Mouse (Mus musculus): ENCODE measurements at regions not wholly inside any gene's neighbourhood (a gene's known extent, or its start where the extent isn't known, plus 50 kb on each side); places are given as distances from the start of the nearest gene placed in this dataset.

GRCm38 (mm10) chr13:30080705-30081474 lies 55.4 kb upstream of the Mboat1 start:
- no peak for TF ChIP-seq SRF (IDR thresholded peaks at IDR 0.05; ENCODE audit: control insufficient read depth, insufficient read length, low read depth)
- TF ChIP-seq REST (IDR thresholded peaks at IDR 0.05; ENCODE audit: insufficient read depth, insufficient read length), result no peak
- no peak for TF ChIP-seq USF1 (IDR thresholded peaks at IDR 0.05; ENCODE audit: low read depth)
- no peak for TF ChIP-seq MYOG (IDR thresholded peaks at IDR 0.05; ENCODE audit: control insufficient read depth in 1 of 3, insufficient read depth in 1 of 3, insufficient read length in 2 of 3, low read depth in 2 of 3)
- TF ChIP-seq POLR2A (IDR thresholded peaks at IDR 0.05; ENCODE audit: insufficient read length, low read depth), result no peak
- no peak for TF ChIP-seq MAX (IDR thresholded peaks at IDR 0.05; ENCODE audit: low read depth)
- TF ChIP-seq TCF12 (IDR thresholded peaks at IDR 0.05; ENCODE audit: insufficient read depth, poor library complexity, severe bottlenecking), result no peak
- no peak for TF ChIP-seq MYOD1 (IDR thresholded peaks at IDR 0.05; ENCODE audit: control insufficient read depth in 1 of 3, insufficient read length in 2 of 3, low read depth in 2 of 3)
- no peak for TF ChIP-seq CEBPB (IDR thresholded peaks at IDR 0.05; ENCODE audit: insufficient read depth, poor library complexity, severe bottlenecking)
- TF ChIP-seq POLR2AphosphoS2 (IDR thresholded peaks at IDR 0.05; ENCODE audit: insufficient read length, low read depth), result no peak
- TF ChIP-seq TCF3 (IDR thresholded peaks at IDR 0.05; ENCODE audit: insufficient read length, low read depth), result no peak
- TF ChIP-seq E2F4 (IDR thresholded peaks at IDR 0.05; ENCODE audit: insufficient read depth), result no peak
- no peaks in the 10 kb centered on the region for H3K27me3 ChIP-seq (ENCODE audit: control insufficient read depth, insufficient read depth, insufficient read length)
- H3K4me2 ChIP-seq (ENCODE audit: low read depth), result no peak overlapping the region
- H3K79me2 ChIP-seq (ENCODE audit: control insufficient read depth, insufficient read depth), result no peaks in the 10 kb centered on the region
- no peak overlapping the region for H3ac ChIP-seq (ENCODE audit: control insufficient read depth, insufficient read length)
- H3K4me3 ChIP-seq, result no peak overlapping the region
- H3K36me3 ChIP-seq (ENCODE audit: control insufficient read depth, insufficient read depth), result no peaks in the 10 kb centered on the region

- H3K36me3 ChIP-seq (ENCODE audit: control insufficient read depth, insufficient read depth), result no peaks in the 10 kb centered on the region
- no peak overlapping the region for H3ac ChIP-seq (ENCODE audit: control insufficient read depth, insufficient read length)
- no peak overlapping the region for H3K4me2 ChIP-seq (ENCODE audit: low read depth)
- TF ChIP-seq USF1 (IDR thresholded peaks at IDR 0.05; ENCODE audit: low read depth) (peak; percentile 50), POLR2AphosphoS2 (IDR thresholded peaks at IDR 0.05; ENCODE audit: insufficient read length, low read depth) (no peak), REST (IDR thresholded peaks at IDR 0.05; ENCODE audit: insufficient read depth, insufficient read length) (no peak)
- H3K27me3 ChIP-seq (ENCODE audit: control insufficient read depth, insufficient read depth, insufficient read length), result no peaks in the 10 kb centered on the region
- no peaks in the 10 kb centered on the region for H3K79me2 ChIP-seq (ENCODE audit: control insufficient read depth, insufficient read depth)
- no peak overlapping the region for H3K4me3 ChIP-seq
Observed at GRCm38 (mm10) chr13:30074517-30075064, 61.7 kb upstream of the Mboat1 start.

GRCm38 (mm10) chr13:30074069-30074468 lies 62.2 kb upstream of the Mboat1 start:
- Histone ChIP-seq H3ac (ENCODE audit: control insufficient read depth, insufficient read length) (no peak overlapping the region), H3K4me3 (no peak overlapping the region), H3K4me2 (ENCODE audit: low read depth) (no peak overlapping the region), H3K27me3 (ENCODE audit: control insufficient read depth, insufficient read depth, insufficient read length) (no peaks in the 10 kb centered on the region), H3K79me2 (ENCODE audit: control insufficient read depth, insufficient read depth) (no peaks in the 10 kb centered on the region), H3K36me3 (ENCODE audit: control insufficient read depth, insufficient read depth) (no peaks in the 10 kb centered on the region)
- TF ChIP-seq POLR2AphosphoS2 (IDR thresholded peaks at IDR 0.05; ENCODE audit: insufficient read length, low read depth) (no peak), POLR2A (IDR thresholded peaks at IDR 0.05; ENCODE audit: insufficient read length, low read depth) (no peak), TCF3 (IDR thresholded peaks at IDR 0.05; ENCODE audit: insufficient read length, low read depth) (no peak), TCF12 (IDR thresholded peaks at IDR 0.05; ENCODE audit: insufficient read depth, poor library complexity, severe bottlenecking) (no peak), REST (IDR thresholded peaks at IDR 0.05; ENCODE audit: insufficient read depth, insufficient read length) (no peak), USF1 (IDR thresholded peaks at IDR 0.05; ENCODE audit: low read depth) (no peak), MYOD1 (IDR thresholded peaks at IDR 0.05; ENCODE audit: control insufficient read depth in 1 of 3, insufficient read length in 2 of 3, low read depth in 2 of 3) (no peak), E2F4 (IDR thresholded peaks at IDR 0.05; ENCODE audit: insufficient read depth) (no peak), MYOG (IDR thresholded peaks at IDR 0.05; ENCODE audit: control insufficient read depth in 1 of 3, insufficient read depth in 1 of 3, insufficient read length in 2 of 3, low read depth in 2 of 3) (no peak), CEBPB (IDR thresholded peaks at IDR 0.05; ENCODE audit: insufficient read depth, poor library complexity, severe bottlenecking) (no peak), SRF (IDR thresholded peaks at IDR 0.05; ENCODE audit: control insufficient read depth, insufficient read length, low read depth) (no peak), MAX (IDR thresholded peaks at IDR 0.05; ENCODE audit: low read depth) (no peak)

- H3K36me3 ChIP-seq (ENCODE audit: control insufficient read depth, insufficient read depth), result no peaks in the 10 kb centered on the region
- no peaks in the 10 kb centered on the region for H3K79me2 ChIP-seq (ENCODE audit: control insufficient read depth, insufficient read depth)
- H3K27me3 ChIP-seq (ENCODE audit: control insufficient read depth, insufficient read depth, insufficient read length), result no peaks in the 10 kb centered on the region
- H3ac ChIP-seq (ENCODE audit: control insufficient read depth, insufficient read length), result no peak overlapping the region
- no peak overlapping the region for H3K4me2 ChIP-seq (ENCODE audit: low read depth)
- TF ChIP-seq E2F4 (IDR thresholded peaks at IDR 0.05; ENCODE audit: insufficient read depth) (no peak), SRF (IDR thresholded peaks at IDR 0.05; ENCODE audit: control insufficient read depth, insufficient read length, low read depth) (no peak), CEBPB (IDR thresholded peaks at IDR 0.05; ENCODE audit: insufficient read depth, poor library complexity, severe bottlenecking) (no peak), POLR2A (IDR thresholded peaks at IDR 0.05; ENCODE audit: insufficient read length, low read depth) (no peak), MAX (IDR thresholded peaks at IDR 0.05; ENCODE audit: low read depth) (no peak), TCF3 (IDR thresholded peaks at IDR 0.05; ENCODE audit: insufficient read length, low read depth) (no peak), REST (IDR thresholded peaks at IDR 0.05; ENCODE audit: insufficient read depth, insufficient read length) (no peak), MYOD1 (IDR thresholded peaks at IDR 0.05; ENCODE audit: control insufficient read depth in 1 of 3, insufficient read length in 2 of 3, low read depth in 2 of 3) (no peak), POLR2AphosphoS2 (IDR thresholded peaks at IDR 0.05; ENCODE audit: insufficient read length, low read depth) (no peak), USF1 (IDR thresholded peaks at IDR 0.05; ENCODE audit: low read depth) (no peak), MYOG (IDR thresholded peaks at IDR 0.05; ENCODE audit: control insufficient read depth in 1 of 3, insufficient read depth in 1 of 3, insufficient read length in 2 of 3, low read depth in 2 of 3) (no peak), TCF12 (IDR thresholded peaks at IDR 0.05; ENCODE audit: insufficient read depth, poor library complexity, severe bottlenecking) (no peak)
- H3K4me3 ChIP-seq, result no peak overlapping the region
Observed at GRCm38 (mm10) chr13:30069397-30069796, 66.9 kb upstream of the Mboat1 start.
